Mouse (Mus musculus) frontal cortex, adult (tissue): ENCODE measurements around the gene 1700003E16Rik.

Experiments used
- ATAC-seq: cut with Nextera tagmentation; 2 replicates; pipeline ENCODE4 v1.9.2; 2017; ENCODE audit warnings: mild to moderate bottlenecking, moderate library complexity, mixed read lengths; ENCODE audit not compliant: low TSS enrichment

1700003E16Rik gene

DNA sequence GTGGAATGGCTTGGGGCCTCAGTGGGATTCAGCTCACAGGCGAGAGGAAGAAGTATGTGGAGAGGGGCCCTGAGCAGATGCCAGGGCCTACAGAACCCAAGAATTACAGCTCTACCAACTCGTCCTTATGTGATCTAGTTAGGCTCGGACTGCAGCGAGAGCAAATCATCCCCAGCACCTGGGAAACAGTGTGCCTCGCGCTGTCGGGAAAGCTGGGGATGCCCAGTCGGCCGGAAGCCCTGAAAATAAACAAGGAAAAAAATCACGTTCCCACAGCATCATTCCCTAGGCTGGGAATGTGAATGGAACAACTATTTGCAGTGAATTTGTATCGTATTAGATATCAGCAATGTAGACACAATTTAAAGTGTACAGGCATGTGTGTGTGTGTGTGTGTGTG lies 50.1 kb downstream of the 1700003E16Rik start:
- no peak for ATAC-seq

DNA sequence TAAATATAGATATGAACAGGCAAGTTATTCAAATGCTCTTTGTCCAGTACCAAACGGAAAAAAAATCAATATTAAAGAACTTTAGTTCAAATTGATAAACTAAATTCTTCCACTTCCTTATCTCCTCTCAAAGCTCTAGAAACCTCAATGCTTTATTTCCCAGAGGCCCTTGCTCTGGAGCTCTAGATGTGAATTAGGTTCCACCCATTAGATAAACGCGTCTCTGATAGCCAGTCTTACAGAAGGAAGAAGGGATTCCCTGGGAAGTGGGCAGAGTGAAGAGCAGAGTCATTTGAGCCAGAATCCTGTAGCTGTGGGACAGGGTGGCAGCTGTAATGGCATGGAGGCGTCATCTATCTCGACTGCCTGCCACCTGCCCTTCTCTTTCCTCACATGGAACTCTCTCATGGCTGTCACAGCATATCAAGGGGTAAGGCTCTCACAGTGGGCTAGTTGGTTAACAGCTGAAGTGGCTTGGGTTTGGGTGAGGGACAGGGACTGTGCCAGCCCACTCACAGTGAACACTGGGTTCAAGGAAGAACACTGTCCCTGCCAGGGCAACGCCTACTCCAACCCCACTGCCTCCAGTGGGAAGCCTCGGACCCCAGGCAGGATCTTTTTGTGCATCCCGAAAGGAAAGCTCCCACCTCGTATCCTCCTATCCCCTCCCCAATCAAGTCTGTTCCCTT lies 51.3 kb downstream of the 1700003E16Rik start:
- ATAC-seq = no peak

DNA sequence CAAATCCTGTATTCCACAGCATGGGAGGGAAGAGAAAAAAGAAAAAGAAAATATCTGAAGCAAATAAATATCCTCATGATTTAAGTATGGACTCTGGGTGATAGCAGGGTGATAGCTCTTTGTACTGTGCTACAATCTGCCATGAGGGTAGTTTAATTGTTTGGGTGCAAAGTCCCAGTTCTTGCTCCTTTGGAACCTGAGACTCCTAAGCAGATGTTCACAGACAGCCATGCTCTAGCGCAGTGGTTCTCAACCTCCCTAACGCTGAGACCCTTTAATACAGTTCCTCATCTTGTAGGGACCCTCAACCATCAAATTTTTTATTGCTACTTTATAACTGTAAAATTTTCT lies 51.8 kb downstream of the 1700003E16Rik start:
- no peak for ATAC-seq

DNA sequence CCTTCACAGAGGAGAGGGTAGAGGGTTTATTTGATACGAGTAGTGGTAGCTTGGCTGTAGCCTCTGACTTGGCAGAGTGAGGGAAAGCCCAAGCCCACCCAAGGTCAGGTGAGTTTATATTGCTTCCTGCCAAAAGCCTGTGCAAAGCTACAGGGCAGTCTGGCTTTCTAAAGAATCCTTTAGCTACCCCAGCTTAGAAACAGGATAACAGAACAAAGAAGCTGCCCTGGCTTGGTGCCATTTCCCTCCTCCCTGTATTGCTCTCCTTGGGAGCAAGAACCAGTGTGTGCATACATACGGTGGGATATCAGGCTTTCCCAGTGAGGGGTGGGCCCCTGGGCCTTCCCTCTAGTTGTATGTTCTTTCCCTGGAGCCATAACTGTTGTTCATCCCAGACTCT lies 54.3 kb downstream of the 1700003E16Rik start:
- no peak for ATAC-seq

DNA sequence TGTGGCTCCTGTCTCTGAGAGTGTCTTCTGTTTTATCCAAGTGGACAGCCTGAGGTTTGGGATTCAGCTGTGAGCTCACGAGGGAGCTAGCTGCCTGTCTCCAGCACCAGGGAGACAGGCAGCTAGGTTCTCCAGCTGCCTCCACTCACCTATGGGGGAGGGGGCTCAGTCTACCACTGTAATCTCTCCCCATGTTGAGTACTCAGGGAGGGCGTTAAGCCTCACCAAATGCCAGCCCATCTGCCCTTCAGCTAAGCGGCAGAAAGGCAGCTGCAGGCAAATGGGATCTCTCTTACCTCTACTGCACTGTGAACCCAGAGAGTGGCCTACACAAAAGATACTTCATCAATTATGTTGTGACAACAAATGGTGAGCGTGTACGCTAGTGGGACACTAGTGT lies 55.3 kb downstream of the 1700003E16Rik start:
- no peak for ATAC-seq
